In the genomic region with DNA sequence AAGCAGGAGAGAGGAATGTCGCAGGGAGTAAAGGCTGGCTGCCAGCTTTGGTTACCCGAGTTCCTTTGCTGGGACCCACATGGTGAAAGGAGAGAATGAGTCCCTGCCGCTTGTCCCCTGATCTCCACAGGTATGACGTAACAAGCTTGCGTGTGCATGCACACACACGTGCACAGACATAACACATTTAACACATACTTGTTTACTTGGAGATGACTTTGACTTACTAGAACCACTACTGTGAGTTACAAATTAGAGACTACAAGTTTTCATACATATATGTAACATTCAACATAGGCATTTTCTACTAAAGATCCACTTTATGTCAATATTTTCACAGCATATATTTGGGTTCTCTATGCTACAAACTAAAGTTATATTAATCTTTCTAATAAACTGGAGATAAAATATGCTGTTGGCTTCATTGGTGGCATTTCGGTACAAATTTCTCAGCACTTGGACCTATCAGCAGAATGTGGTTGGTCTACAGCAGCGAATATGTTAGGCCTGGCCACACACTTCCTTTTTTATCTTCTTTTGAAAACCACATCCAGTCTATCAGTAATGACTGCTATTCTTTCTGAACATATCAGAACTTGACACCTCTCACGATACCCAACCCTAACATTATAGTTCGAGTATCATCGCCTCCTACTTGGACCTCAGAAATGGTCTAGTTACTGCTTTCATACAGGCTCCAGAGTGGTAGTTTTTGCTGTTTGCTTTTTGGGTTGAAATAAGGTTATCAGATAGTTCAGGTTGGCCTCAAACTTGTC, we compare ENCODE assay signal across 21 mouse cellular contexts. TPM values are rescaled to one million over a fixed set of nuclear protein-coding genes. Genes with fewer than 3 reads are reported as not detected.
DNase-seq lines count a peak whose midpoint lies in the region; ATAC-seq and TF ChIP-seq lines count a peak whose summit lies in the region.
"Had no signal": no experiment of that assay in that cellular context is flagged by ENCODE, and none has a peak within 500 bp of the region (broad histone marks: within the 10 kb centered on the region; RNA-seq: fewer than 3 reads in every experiment).

No protein-coding gene starts in this region.

- no peak overlapping the region for H3K9ac ChIP-seq in liver, embryonic 15.5 days
- H3K9ac ChIP-seq in lung, postnatal 0 days (replicated peaks; ENCODE audit: low read depth): no peak overlapping the region
- H3K9ac ChIP-seq: embryonic facial prominence, embryonic 15.5 days; forebrain, embryonic 15.5 days; heart, embryonic 13.5 days; hindbrain, embryonic 12.5 days; limb, embryonic 15.5 days; stomach, embryonic 15.5 days had no signal

- no peaks in the 10 kb centered on the region for H3K9me3 ChIP-seq in liver, embryonic 15.5 days (replicated peaks)
- H3K9me3 ChIP-seq in lung, postnatal 0 days (ENCODE audit: low read length): no peaks in the 10 kb centered on the region
- H3K9me3 ChIP-seq: embryonic facial prominence, embryonic 15.5 days; forebrain, embryonic 15.5 days; heart, embryonic 13.5 days; hindbrain, embryonic 12.5 days; limb, embryonic 15.5 days; stomach, embryonic 15.5 days had no signal

- peak; percentile 64 for DNase-seq in heart, adult 11 months
- DNase-seq in heart, adult 18-20 months: no peak
- no peak for DNase-seq in left cerebral cortex, postnatal 14 days (ENCODE audit: low spot score in 2 of 2)
- no peak for DNase-seq in lung, postnatal 0 days (ENCODE audit: low spot score)
- no peak for DNase-seq in MN1 (ENCODE audit: low spot score)
- DNase-seq: adrenal gland, postnatal 10 days; cerebellum, adult 8-10 months; kidney, adult 11 months; kidney, postnatal 4 days; layer of hippocampus, adult 9-11 months; thymus, postnatal 36 days had no signal

- no peak for TF ChIP-seq EP300 in lung, postnatal 0 days (IDR thresholded peaks at IDR 0.05)

- TF ChIP-seq CTCF in lung, postnatal 0 days (IDR thresholded peaks at IDR 0.05): no peak

- no peaks in the 10 kb centered on the region for H3K27me3 ChIP-seq in liver, embryonic 15.5 days
- no peaks in the 10 kb centered on the region for H3K27me3 ChIP-seq in lung, postnatal 0 days (replicated peaks; ENCODE audit: insufficient read depth, low read length)
- H3K27me3 ChIP-seq: embryonic facial prominence, embryonic 15.5 days; forebrain, embryonic 15.5 days; heart, embryonic 13.5 days; hindbrain, embryonic 12.5 days; limb, embryonic 15.5 days; stomach, embryonic 15.5 days had no signal

- ATAC-seq in common myeloid progenitor, adult 5-6 weeks (replicated peaks; ENCODE audit: low read depth, poor library complexity, severe bottlenecking): peak; percentile 37
- 0 out of 2 replicates have a peak, but pooled peaks have one; percentile 3 for ATAC-seq in liver, embryonic 15.5 days (ENCODE audit: insufficient read depth)
- no peak for ATAC-seq in lung, postnatal 0 days
- ATAC-seq: forebrain, embryonic 15.5 days; midbrain, embryonic 16.5 days had no signal

- peak overlapping the region; percentile 65 for H3K27ac ChIP-seq in liver, embryonic 15.5 days (replicated peaks)
- no peak overlapping the region for H3K27ac ChIP-seq in lung, postnatal 0 days (ENCODE audit: low read length)
- H3K27ac ChIP-seq: embryonic facial prominence, embryonic 15.5 days; forebrain, embryonic 15.5 days; heart, embryonic 13.5 days; hindbrain, embryonic 12.5 days; limb, embryonic 15.5 days; stomach, embryonic 15.5 days had no signal

- H3K4me2 ChIP-seq in liver, embryonic 15.5 days: no peak overlapping the region
- no peak overlapping the region for H3K4me2 ChIP-seq in lung, postnatal 0 days (replicated peaks; ENCODE audit: low read depth, low read length)
- H3K4me2 ChIP-seq: embryonic facial prominence, embryonic 15.5 days; forebrain, embryonic 15.5 days; heart, embryonic 13.5 days; hindbrain, embryonic 12.5 days; limb, embryonic 15.5 days; stomach, embryonic 15.5 days had no signal

- no peak overlapping the region for H3K4me3 ChIP-seq in liver, embryonic 15.5 days (replicated peaks)
- no peak overlapping the region for H3K4me3 ChIP-seq in lung, postnatal 0 days (ENCODE audit: low read depth, low read length)
- H3K4me3 ChIP-seq: embryonic facial prominence, embryonic 15.5 days; forebrain, embryonic 15.5 days; heart, embryonic 13.5 days; hindbrain, embryonic 12.5 days; limb, embryonic 15.5 days; myocyte; stomach, embryonic 15.5 days had no signal

- H3K36me3 ChIP-seq in liver, embryonic 15.5 days (replicated peaks): no peaks in the 10 kb centered on the region
- no peaks in the 10 kb centered on the region for H3K36me3 ChIP-seq in lung, postnatal 0 days (ENCODE audit: insufficient read depth, low read length)
- H3K36me3 ChIP-seq: embryonic facial prominence, embryonic 15.5 days; forebrain, embryonic 15.5 days; heart, embryonic 13.5 days; hindbrain, embryonic 12.5 days; limb, embryonic 15.5 days; stomach, embryonic 15.5 days had no signal

- WGBS in liver, embryonic 15.5 days (ENCODE audit: insufficient replicate concordance): 29% methylated on average over 11 of the region's 11 CpGs
- WGBS in lung, postnatal 0 days: 73% methylated on average over 11 of the region's 11 CpGs

- intact Hi-C loops in left cerebral cortex, postnatal 14 days (cut with DNase I): no loop called here

- peaks cover 54% of the 10 kb centered on the region for H3K4me1 ChIP-seq in liver, embryonic 15.5 days (replicated peaks)
- peaks cover 8% of the 10 kb centered on the region; the same call in 1 of the 2 replicates for H3K4me1 ChIP-seq in lung, postnatal 0 days (ENCODE audit: insufficient read depth, low read depth, low read length)

RNA-seq across cellular contexts. Expression of gene Thumpd3, which starts 4.6 kb away (rescaled TPM):
- total RNA-seq in heart, adult 18-20 months (2021): 10 to 100 TPM; 19.8 to 22.5 TPM
- total RNA-seq in common myeloid progenitor, adult 5-6 weeks (2017): 94.2 and 98.8 TPM in 2 replicates
- polyA plus RNA-seq in liver, embryonic 15.5 days (2015; fragmentation: Nextera tagmentation; extraction: Ambion mirVana): 31.7 and 32.1 TPM in 2 replicates
- 10 to 100 TPM; 29.2 to 29.7 TPM for total RNA-seq in left cerebral cortex, postnatal 14 days (2021)
- polyA plus RNA-seq in lung, postnatal 0 days (2015; fragmentation: Nextera tagmentation; extraction: Ambion mirVana): 24.0 and 25.3 TPM in 2 replicates

RNA-seq across cellular contexts. Expression of gene Setd5, which starts 35.8 kb away (rescaled TPM):
- total RNA-seq in heart, adult 18-20 months (2021): 10 to 100 TPM; 27.0 to 31.5 TPM
- 71.5 and 92.1 TPM in 2 replicates for total RNA-seq in common myeloid progenitor, adult 5-6 weeks (2017)
- polyA plus RNA-seq in liver, embryonic 15.5 days (2015; fragmentation: Nextera tagmentation; extraction: Ambion mirVana): 17.1 and 18.1 TPM in 2 replicates
- total RNA-seq in left cerebral cortex, postnatal 14 days (2021): 100 to 1,000 TPM; 131 TPM
- 44.2 and 44.9 TPM in 2 replicates for polyA plus RNA-seq in lung, postnatal 0 days (2015; fragmentation: Nextera tagmentation; extraction: Ambion mirVana)
